Mouse (Mus musculus) neural tube, embryonic 11.5 days (tissue): ENCODE results near the gene Gm5426. TPM values are rescaled to one million over a fixed set of nuclear protein-coding genes. Genes with fewer than 3 reads are reported as not detected.
"Not testable (repeated sequence)": the region's sequence is repeated elsewhere in the genome, so short reads cannot be mapped to it uniquely, and the experiment has no call there.

ENCODE experiments used
- ATAC-seq: fragments of 200-750 bp; cut with Nextera tagmentation; 2 replicates; pipeline ENCODE4 v1.8.0; 2017; ENCODE audit warnings: moderate number of reproducible peaks, mild to moderate bottlenecking, moderate TSS enrichment, moderate library complexity; ENCODE audit not compliant: insufficient read depth, low FRiP score, low TSS enrichment
- DNase-seq: peaks from one replicate; pipeline ENCODE4 v3.0.0-alpha.2; 2015; ENCODE audit warnings: low spot score
- H3K27ac ChIP-seq: fragments of 300-500 bp; sonication (generic); 2 replicates; pipeline ENCODE4 v1.5.1; 2014; ENCODE audit warnings: low read depth, mild to moderate bottlenecking, low read length
- H3K27me3 ChIP-seq: fragments of 300-500 bp; sonication (generic); 2 replicates; pipeline ENCODE4 v1.6.1; 2014; ENCODE audit warnings: mild to moderate bottlenecking, low read length, mixed read lengths; ENCODE audit not compliant: control insufficient read depth, insufficient read depth
- H3K36me3 ChIP-seq: fragments of 300-500 bp; sonication (generic); 2 replicates; pipeline ENCODE4 v1.6.1; 2014; ENCODE audit warnings: mild to moderate bottlenecking, low read length, moderate library complexity, mixed read lengths; ENCODE audit not compliant: control insufficient read depth, insufficient read depth
- H3K4me1 ChIP-seq: fragments of 300-500 bp; sonication (generic); 2 replicates; pipeline ENCODE4 v1.6.1; 2014; ENCODE audit warnings: low read length, mixed read lengths; ENCODE audit not compliant: control insufficient read depth, insufficient read depth
- H3K4me2 ChIP-seq: fragments of 300-500 bp; sonication (generic); 2 replicates; pipeline ENCODE4 v1.6.1; 2014; ENCODE audit warnings: low read depth, mild to moderate bottlenecking, moderate library complexity
- H3K4me3 ChIP-seq: fragments of 300-500 bp; sonication (generic); 2 replicates; pipeline ENCODE4 v1.5.1; 2014; ENCODE audit warnings: low read depth, low read length
- H3K9ac ChIP-seq: fragments of 300-500 bp; sonication (generic); 2 replicates; pipeline ENCODE4 v1.6.1; 2014; ENCODE audit warnings: mild to moderate bottlenecking, low read length
- H3K9me3 ChIP-seq: fragments of 300-500 bp; sonication (generic); 2 replicates; pipeline ENCODE4 v1.6.1; 2016; ENCODE audit warnings: low read length; ENCODE audit not compliant: control insufficient read depth
- WGBS: fragments of 180-500 bp; shearing (Covaris S2); extraction: QIAGEN DNeasy Blood & Tissue Kit; methylation state at CpG from one replicate; pipeline ENCODE4 v1.1.7; 2014; 5-methylcytosine and 5-hydroxymethylcytosine counted together
- polyA plus RNA-seq: library from polyadenylated mRNA; unstranded; fragments of >200 nt; fragmentation: Nextera tagmentation; extraction: Ambion mirVana; gene quantifications from 2 replicates; pipeline ENCODE4 v1.2.1, GENCODE M21; 2014

Gene Gm5426
- polyA plus RNA-seq, result not detected in 2 replicates

DNA sequence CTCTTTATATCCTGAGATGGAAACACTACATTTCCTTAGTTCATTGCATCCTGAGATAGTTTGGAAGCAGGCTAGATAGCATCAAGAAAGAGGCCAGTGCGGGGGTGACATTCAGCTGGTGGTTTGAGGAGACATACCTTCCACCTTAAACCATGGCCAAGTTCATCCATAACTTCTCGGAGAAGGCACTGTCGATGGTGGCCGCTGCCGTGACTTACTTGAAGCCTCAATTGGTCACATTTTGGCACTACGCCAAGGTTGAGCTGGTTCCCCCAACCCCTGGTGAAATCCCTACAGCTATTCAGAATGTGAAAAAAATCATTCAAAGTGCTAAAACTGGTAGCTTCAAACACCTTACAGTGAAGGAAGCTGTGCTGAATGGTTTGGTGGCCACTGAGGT lies at the start of gene Gm5426:
Gene Gm5426 (plus strand): TSS at position 153 of the 400 bp plus-strand sequence.
- not testable (repeated sequence) for H3K9ac ChIP-seq, H3K9me3 ChIP-seq, ATAC-seq, H3K27ac ChIP-seq, H3K4me3 ChIP-seq, H3K36me3 ChIP-seq, H3K4me2 ChIP-seq, DNase-seq, H3K27me3 ChIP-seq, H3K4me1 ChIP-seq
- 95% methylated on average over 6 of the region's 6 CpGs for WGBS

DNA sequence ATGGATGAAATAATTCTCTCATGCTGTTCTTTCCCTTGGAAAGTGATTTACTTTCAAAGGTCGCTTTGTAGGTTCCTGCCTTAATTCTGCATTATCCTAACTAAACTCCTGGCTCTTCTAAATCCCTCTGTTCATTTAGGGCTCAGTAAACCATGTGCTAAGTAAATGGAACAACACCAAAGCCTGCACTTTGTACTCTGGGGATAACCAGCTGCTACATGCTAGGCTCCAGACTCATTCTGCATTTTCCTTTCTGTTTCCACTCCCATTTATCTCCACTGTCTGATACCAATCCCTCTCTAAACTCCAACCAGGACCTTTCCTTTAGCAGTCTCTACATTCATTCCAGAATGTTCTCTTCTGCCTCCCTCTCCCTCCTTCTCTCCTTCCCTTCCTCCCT lies 46.7 kb upstream of the Gm5426 start:
- Histone ChIP-seq H3K9me3 (no peaks in the 10 kb centered on the region), H3K4me2 (no peak overlapping the region), H3K36me3 (no peaks in the 10 kb centered on the region), H3K4me3 (no peak overlapping the region), H3K9ac (no peak overlapping the region), H3K4me1 (no peaks in the 10 kb centered on the region), H3K27me3 (no peaks in the 10 kb centered on the region), H3K27ac (no peak overlapping the region)
- ATAC-seq (no peak), DNase-seq (no peak)
- 84% methylated on average over 1 of the region's 1 CpGs for WGBS

DNA sequence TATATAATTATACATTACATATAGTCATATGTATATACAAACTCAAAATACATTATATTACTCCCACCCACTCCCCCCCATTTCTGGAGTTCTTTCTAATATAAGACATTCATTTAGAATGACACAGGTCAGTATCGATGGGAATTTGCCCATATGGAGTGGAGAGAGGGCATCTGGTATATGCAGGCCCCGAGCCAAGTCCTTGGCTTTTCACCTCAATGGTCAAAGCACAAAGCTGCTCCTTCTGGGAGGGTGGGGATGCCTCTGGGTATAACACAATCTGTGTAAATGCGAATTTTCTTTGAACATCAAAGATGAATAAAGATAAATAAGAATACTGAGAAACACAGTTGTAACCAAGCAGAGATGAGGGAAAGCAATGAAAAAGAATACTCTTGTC lies 46.0 kb upstream of the Gm5426 start:
- DNase-seq (no peak), ATAC-seq (no peak)
- Histone ChIP-seq H3K4me2 (no peak overlapping the region), H3K4me3 (no peak overlapping the region), H3K36me3 (no peaks in the 10 kb centered on the region), H3K4me1 (no peaks in the 10 kb centered on the region), H3K27ac (no peak overlapping the region), H3K9me3 (no peaks in the 10 kb centered on the region), H3K9ac (no peak overlapping the region), H3K27me3 (no peaks in the 10 kb centered on the region)
- WGBS, result 80% methylated on average over 3 of the region's 3 CpGs

DNA sequence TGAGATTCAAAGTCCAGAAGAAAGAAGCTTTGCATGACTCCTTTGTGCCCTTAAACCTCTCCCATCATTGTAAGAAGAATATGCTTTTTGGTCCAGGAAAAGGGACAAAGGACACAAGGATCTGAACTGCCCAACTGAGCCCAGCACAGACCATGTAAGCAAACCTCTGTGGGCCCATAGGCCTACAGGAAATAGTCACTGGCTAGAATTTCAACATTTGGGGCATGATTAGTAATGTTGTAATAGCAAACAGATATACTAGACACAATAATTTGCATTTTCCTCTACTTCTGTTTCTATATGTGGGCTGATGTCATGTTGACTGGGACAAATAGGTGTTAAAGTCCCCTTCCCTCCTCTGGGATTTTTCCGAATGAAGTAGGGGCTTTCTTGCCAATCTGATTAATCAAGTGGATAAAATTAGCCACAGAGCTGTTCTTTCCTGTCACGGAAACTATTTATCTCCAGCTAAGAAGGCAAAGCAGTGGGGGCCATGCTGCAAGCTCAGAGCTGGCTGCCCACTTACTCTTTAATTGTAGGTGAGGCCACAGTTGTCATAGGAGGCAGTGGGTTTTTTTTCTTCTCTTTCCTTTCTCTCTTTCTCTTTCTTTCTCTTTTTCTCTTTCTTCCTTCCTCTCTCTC lies 42.4 kb upstream of the Gm5426 start:
- H3K36me3 ChIP-seq, result no peaks in the 10 kb centered on the region
- ATAC-seq (no peak), DNase-seq (no peak)
- no peaks in the 10 kb centered on the region for H3K4me1 ChIP-seq
- H3K9me3 ChIP-seq, result no peaks in the 10 kb centered on the region
- H3K9ac ChIP-seq, result no peak overlapping the region
- H3K4me3 ChIP-seq, result no peak overlapping the region
- no peak overlapping the region for H3K27ac ChIP-seq
- WGBS, result 53% methylated on average over 2 of the region's 2 CpGs
- no peaks in the 10 kb centered on the region for H3K27me3 ChIP-seq
- H3K4me2 ChIP-seq, result no peak overlapping the region

DNA sequence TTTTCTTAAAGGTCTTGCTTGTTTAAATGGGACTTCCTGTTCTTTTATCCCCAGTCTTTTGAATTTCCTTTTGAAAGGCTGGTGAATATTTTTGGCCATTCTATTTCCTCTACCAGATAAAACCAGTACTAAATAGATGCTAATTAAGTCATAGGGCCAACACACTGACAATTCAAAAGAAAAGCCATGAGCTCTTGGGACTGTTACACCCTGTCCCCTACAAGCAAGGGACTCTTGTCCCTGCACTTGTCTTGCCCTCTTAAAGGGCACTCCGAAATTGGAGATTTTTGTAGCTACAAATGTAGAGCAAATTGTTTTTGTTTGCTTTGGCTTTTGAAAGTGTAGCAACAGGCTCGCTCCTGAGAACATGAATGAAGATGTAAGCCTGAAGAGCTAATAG lies 41.8 kb upstream of the Gm5426 start:
- ATAC-seq (no peak), DNase-seq (no peak)
- WGBS, result 84% methylated on average over 2 of the region's 2 CpGs
- Histone ChIP-seq H3K4me2 (no peak overlapping the region), H3K27ac (no peak overlapping the region), H3K4me1 (no peaks in the 10 kb centered on the region), H3K27me3 (no peaks in the 10 kb centered on the region), H3K36me3 (no peaks in the 10 kb centered on the region), H3K4me3 (no peak overlapping the region), H3K9ac (no peak overlapping the region), H3K9me3 (no peaks in the 10 kb centered on the region)

DNA sequence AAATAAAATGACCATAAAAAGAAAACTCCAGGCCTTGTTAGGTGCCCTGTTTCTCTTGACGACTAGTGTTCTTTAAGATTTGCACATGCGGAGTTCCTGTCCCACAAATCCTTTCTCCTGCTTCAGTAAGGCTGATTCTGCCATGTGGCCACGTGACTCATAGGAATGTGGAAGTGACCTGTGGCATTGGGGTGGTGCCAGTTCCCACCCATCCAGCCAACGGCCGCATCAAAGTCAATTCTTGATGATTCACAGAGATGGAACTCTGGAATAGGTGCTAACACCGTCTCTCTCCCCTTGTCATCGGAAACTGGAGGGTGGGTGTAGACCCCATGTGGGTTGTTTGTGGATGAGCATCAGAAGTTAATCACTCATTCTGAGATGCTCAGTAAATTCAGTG lies 39.7 kb upstream of the Gm5426 start:
- 94% methylated on average over 7 of the region's 7 CpGs for WGBS
- H3K27ac ChIP-seq, result no peak overlapping the region
- H3K4me2 ChIP-seq, result no peak overlapping the region
- no peak overlapping the region for H3K4me3 ChIP-seq
- H3K4me1 ChIP-seq, result no peaks in the 10 kb centered on the region
- no peak for DNase-seq
- no peaks in the 10 kb centered on the region for H3K27me3 ChIP-seq
- no peaks in the 10 kb centered on the region for H3K9me3 ChIP-seq
- no peak for ATAC-seq
- no peaks in the 10 kb centered on the region for H3K36me3 ChIP-seq
- H3K9ac ChIP-seq, result no peak overlapping the region

DNA sequence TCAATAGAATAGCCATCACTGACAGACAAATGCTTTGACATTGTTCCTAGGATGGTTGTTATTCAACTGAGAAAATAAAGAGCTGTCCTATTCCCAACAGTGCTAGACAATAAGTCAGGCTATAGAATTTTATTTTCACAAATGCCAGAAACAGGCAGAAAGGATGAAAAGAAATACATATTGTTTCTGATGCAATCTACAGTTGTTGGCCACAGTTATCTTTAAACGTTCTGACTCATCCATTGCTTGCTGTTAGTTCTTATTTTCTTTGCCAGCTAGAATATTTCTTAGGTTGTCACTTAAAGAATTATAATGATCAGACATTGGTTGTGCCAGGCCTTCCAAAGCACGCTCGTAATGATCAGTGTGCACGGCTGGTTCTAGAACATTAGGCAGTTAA lies 35.4 kb upstream of the Gm5426 start:
- DNase-seq, result no peak

DNA sequence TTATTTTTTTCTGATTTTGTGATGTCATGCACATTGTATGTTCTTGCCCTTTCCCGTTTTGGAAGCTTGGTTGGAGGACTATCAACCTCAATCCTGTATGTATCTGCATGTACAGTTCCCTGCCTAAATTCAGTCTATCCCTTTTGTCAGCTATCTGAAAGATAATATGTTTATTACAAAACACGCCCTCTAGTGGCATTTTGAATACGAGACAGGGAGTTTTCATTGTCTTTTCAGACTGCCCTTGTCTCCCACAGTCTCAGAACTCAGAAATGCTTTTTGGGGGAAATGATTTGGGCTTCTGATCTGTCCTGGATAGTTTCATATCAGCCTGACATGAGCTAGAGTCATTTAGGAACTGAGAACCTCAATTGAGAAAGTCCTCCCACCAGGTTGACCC lies 32.2 kb upstream of the Gm5426 start:
- Histone ChIP-seq H3K27ac (no peak overlapping the region), H3K36me3 (no peaks in the 10 kb centered on the region), H3K4me1 (no peaks in the 10 kb centered on the region), H3K27me3 (no peaks in the 10 kb centered on the region), H3K9ac (no peak overlapping the region), H3K4me3 (no peak overlapping the region), H3K9me3 (no peaks in the 10 kb centered on the region), H3K4me2 (no peak overlapping the region)
- whole genome bisulfite sequencing, result 36% methylated on average over 3 of the region's 3 CpGs
- DNase-seq (no peak), ATAC-seq (no peak)

More for the DNA sequence above, 35.4 kb upstream of the Gm5426 start:
- no peak overlapping the region for H3K9ac ChIP-seq
- H3K27me3 ChIP-seq, result no peaks in the 10 kb centered on the region
- no peak for ATAC-seq
- H3K9me3 ChIP-seq, result no peaks in the 10 kb centered on the region
- H3K36me3 ChIP-seq, result no peaks in the 10 kb centered on the region
- H3K4me2 ChIP-seq, result no peak overlapping the region
- no peaks in the 10 kb centered on the region for H3K4me1 ChIP-seq
- 79% methylated on average over 4 of the region's 4 CpGs for WGBS
- H3K27ac ChIP-seq, result no peak overlapping the region
- no peak overlapping the region for H3K4me3 ChIP-seq

DNA sequence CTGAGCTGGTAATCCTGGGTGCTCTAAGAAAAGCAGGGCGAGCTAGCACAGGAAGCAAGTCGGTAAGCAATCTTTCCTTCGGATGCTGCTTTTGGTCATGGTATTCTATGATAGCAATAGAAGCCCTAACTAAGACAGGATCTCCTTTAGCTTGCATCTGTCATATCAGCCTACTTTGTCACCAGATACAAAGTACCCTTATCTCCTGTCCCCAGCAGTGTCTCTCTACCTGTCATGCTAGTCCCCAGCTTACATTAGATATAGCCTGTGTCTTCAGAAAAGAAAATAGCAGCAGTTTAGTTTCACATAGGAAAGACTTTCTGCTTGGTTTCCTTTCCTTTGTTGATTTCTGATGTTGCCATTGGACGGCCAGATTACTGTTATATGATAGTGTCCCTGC lies 31.8 kb upstream of the Gm5426 start:
- no peak for ATAC-seq

More for the DNA sequence above, 31.8 kb upstream of the Gm5426 start:
- Histone ChIP-seq H3K4me3 (no peak overlapping the region), H3K9me3 (no peaks in the 10 kb centered on the region), H3K4me1 (no peaks in the 10 kb centered on the region), H3K9ac (no peak overlapping the region), H3K27ac (no peak overlapping the region), H3K4me2 (no peak overlapping the region), H3K36me3 (no peaks in the 10 kb centered on the region), H3K27me3 (no peaks in the 10 kb centered on the region)
- DNase-seq, result no peak
- WGBS, result 87% methylated on average over 4 of the region's 4 CpGs
